In the genomic region with DNA sequence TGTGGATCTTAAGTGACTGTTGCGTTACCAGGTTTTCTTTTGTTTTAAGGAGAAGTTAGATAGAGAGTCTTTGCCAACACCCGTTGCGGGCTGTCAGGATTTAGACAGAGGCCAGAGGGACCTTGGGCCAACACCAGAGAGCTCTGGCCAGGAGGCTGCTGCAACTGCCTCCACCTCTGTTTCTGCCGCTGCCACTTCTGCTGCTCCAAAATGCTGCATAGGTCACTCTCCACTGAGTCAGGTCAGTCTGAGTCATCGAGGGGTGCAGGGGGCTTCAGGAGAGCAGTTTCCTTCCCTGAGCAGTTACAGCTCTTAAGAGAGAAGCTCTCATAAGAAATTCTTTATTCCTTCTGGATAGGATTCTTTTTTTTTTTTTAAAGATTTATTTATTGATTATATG, we compare ENCODE assay signal across 22 mouse cellular contexts. TPM values are rescaled to one million over a fixed set of nuclear protein-coding genes. Genes with fewer than 3 reads are reported as not detected.
"Had no signal": no experiment of that assay in that cellular context is flagged by ENCODE, and none has a peak within 500 bp of the region (broad histone marks: within the 10 kb centered on the region; RNA-seq: fewer than 3 reads in every experiment).

No protein-coding gene starts in this region.

- DNase-seq: liver, postnatal 0 days; lung, adult 2 months; lung, postnatal 14 days; lung, postnatal 36 days; retina, postnatal 1 day; right cerebral cortex, adult 18-20 months; right cerebral cortex, postnatal 25 days; right cerebral cortex, postnatal 4 days; spleen, adult 18-20 months; thymus, adult 18-20 months; thymus, postnatal 14 days; thymus, postnatal 36 days had no signal

- H3K27ac ChIP-seq: lung, embryonic 15.5 days; macrophage; midbrain, embryonic 13.5 days; midbrain, embryonic 15.5 days; neural tube, embryonic 13.5 days; neural tube, embryonic 15.5 days had no signal

- H3K4me2 ChIP-seq: lung, embryonic 15.5 days; midbrain, embryonic 11.5 days; midbrain, embryonic 13.5 days; midbrain, embryonic 15.5 days; neural tube, embryonic 13.5 days; neural tube, embryonic 15.5 days had no signal

- H3K9ac ChIP-seq: liver, postnatal 0 days; lung, embryonic 15.5 days; midbrain, embryonic 13.5 days; midbrain, embryonic 15.5 days; neural tube, embryonic 13.5 days; neural tube, embryonic 15.5 days had no signal

- H3K27me3 ChIP-seq: megakaryocyte, embryonic 14.5 days had no signal

- ATAC-seq: liver, postnatal 0 days; lung, postnatal 0 days; midbrain, embryonic 13.5 days; midbrain, embryonic 15.5 days had no signal

- H3K4me3 ChIP-seq: lung, embryonic 15.5 days; megakaryocyte, embryonic 14.5 days; midbrain, embryonic 13.5 days; midbrain, embryonic 15.5 days; neural tube, embryonic 13.5 days; neural tube, embryonic 15.5 days had no signal

- H3K9me3 ChIP-seq: lung, embryonic 15.5 days; midbrain, embryonic 13.5 days; midbrain, embryonic 15.5 days; neural tube, embryonic 13.5 days; neural tube, embryonic 15.5 days had no signal

- H3K36me3 ChIP-seq: lung, embryonic 15.5 days; midbrain, embryonic 13.5 days; midbrain, embryonic 15.5 days; neural tube, embryonic 13.5 days; neural tube, embryonic 15.5 days had no signal

RNA-seq across cellular contexts. Expression of a gene that starts 5.2 kb away (rescaled TPM):
- total RNA-seq: megakaryocyte progenitor cell, adult 5-6 weeks had no signal
- polyA plus RNA-seq: neural tube, embryonic 13.5 days had no signal
